Mouse (Mus musculus) lung, postnatal 4 days (tissue): ENCODE measurements at regions not wholly inside any gene's neighbourhood (a gene's known extent, or its start where the extent isn't known, plus 50 kb on each side); places are given as distances from the start of the nearest gene placed in this dataset.

Experiments
- DNase-seq, 2 experiments: peaks; one replicate each; pipeline ENCODE4 v3.0.0; 2021

DNA sequence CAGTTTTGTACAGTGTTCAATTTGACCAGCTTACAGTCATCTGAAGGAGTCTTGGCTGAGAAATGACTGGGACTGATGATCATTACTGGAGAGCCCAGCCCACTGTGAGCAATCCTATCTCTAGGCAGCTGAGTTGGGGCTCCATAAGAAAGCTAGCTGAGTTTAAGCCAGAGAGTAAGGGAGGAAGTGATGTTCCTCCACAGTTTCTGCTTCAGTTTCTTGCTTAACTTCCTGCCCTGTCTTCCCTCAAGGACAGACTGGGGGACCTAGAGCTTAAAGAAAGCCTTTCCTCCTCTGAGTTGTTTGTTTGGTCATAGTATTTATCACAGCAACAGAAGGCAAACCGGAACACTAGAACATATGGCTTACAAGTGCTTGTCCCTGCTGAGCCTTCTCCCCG, 70.8 kb upstream of the Med14 start:
- no peak for DNase-seq

- DNase-seq, result no peak
These were observed 67.3 kb upstream of the Med14 start for GRCm38 (mm10) chrX:12829165-12829564.

GRCm38 (mm10) chrX:12827299-12827872, 65.5 kb upstream of the Med14 start:
- DNase-seq, result no peak

GRCm38 (mm10) chrX:12826646-12827045, 64.8 kb upstream of the Med14 start:
- no peak for DNase-seq

GRCm38 (mm10) chrX:12825262-12825661, 63.4 kb upstream of the Med14 start:
- DNase-seq, result no peak

GRCm38 (mm10) chrX:12824497-12824896, 62.6 kb upstream of the Med14 start:
- DNase-seq, result no peak

DNA sequence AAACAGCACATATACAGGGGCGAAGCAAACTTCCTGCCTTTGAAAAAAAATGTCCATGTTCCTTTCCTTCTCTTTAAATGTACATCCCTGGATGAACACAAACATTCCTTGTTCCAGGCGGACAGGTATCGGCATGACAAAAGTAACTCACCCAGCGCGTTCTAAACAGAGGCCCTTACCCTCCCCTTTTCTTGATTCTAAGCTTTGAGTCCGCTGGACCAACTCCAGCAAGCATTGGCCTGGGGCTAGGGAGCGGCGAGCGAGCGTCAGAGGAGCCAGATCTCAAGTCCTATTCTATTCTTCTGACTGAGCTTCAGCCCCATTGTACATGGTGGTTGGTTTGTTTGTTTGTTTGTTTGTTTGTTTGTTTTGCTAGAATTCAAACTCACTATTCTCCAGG, 60.9 kb upstream of the Med14 start:
- no peak for DNase-seq

DNA sequence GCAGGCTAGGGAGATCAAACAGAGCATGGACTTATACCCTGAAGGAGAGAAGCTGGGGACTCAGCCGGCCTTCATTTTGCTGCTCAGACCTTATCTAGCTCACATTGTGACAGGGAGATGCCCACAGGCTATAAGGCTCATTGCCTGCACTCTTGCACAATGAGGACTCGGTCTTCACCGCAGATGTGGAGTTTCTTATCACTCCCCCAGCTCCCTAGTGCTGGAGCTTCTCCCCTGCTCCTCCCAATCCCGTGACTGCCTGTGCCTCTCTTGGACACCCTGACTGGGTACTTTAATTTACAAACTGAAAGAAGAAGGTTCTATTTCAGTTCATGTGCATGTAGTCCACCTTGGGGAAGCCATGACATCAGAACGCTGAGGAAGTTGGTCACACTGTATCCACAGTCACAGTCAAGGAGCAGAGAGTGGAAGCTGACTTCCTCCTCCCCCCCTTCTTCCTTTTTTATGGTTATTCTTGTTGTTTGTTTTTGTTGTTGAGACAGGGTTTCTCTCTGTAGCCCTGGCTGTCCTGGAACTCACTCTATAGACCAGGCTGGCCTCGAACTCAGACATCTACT, 51.3 kb upstream of the Med14 start:
- DNase-seq, result no peak
